Mouse (Mus musculus) cortical plate, adult 2 months (tissue): ENCODE results near the gene Atp2a1.

Experiments
- CTCF ChIP-seq: fragments of 200-500 bp; IDR thresholded peaks from 2 replicates; pipeline ENCODE4 v1.5.1; 2011; ENCODE audit warnings: mild to moderate bottlenecking, control low read depth, low read length; ENCODE audit not compliant: insufficient read depth; ENCODE audit errors: extremely low read depth
- POLR2A ChIP-seq: fragments of 200-500 bp; IDR thresholded peaks from 2 replicates; pipeline ENCODE4 v1.6.1; 2011; ENCODE audit warnings: mild to moderate bottlenecking, low read length, control low read depth; ENCODE audit not compliant: insufficient read depth; ENCODE audit errors: extremely low read depth

DNA sequence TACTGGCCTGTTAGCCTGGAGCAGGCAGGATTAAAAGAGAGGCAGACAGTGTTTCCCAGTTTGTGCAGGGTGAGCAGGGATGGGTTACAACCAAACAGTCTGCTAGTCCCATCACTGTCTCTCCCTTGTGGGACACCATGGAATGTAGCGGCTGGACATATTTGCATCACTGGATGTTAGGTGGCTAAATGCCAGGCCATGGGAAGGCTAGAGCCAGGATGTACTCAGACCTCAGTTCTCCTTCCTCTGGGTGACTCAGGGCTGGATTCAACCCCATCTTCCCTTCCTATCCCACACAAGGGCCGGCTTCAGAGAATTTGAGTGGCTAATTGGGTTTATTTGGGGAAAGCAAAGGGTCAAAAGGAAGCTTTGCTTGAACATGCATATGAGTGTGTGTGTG is 54.2 kb downstream of the Atp2a1 start:
- TF ChIP-seq CTCF (no peak), POLR2A (no peak)
